Mouse (Mus musculus) lung, adult 18-20 months (tissue): ENCODE data around the gene Eif2b4.
A peak's percentile ranks its signal among the peaks of the same experiment; 100 is the strongest.

Experiments used
- DNase-seq, 2 experiments: peaks; one replicate each; pipeline ENCODE4 v3.0.0; 2022; ENCODE audit warnings: mixed read lengths in 2 of 2

Gene Eif2b4

GRCm38 (mm10) chr5:31153516-31154151 is 39.6 kb downstream of the Eif2b4 start:
- DNase-seq, result peak in 1 of 2 experiments; percentile 10

- DNase-seq, result peak in 1 of 2 experiments; percentile 14
These were observed 41.5 kb downstream of the Eif2b4 start for GRCm38 (mm10) chr5:31151746-31152145.

- peak in 1 of 2 experiments; percentile 21 for DNase-seq
These were observed 43.4 kb downstream of the Eif2b4 start for GRCm38 (mm10) chr5:31149781-31150180.

GRCm38 (mm10) chr5:31138968-31139425 is 54.2 kb downstream of the Eif2b4 start:
- no peak for DNase-seq

GRCm38 (mm10) chr5:31138241-31138967 is 54.8 kb downstream of the Eif2b4 start, which contains the start of gene Ucn:
Gene Ucn, minus strand, starts transcription at chr5:31138829.
- no peak for DNase-seq

- DNase-seq, result no peak
These were observed 55.6 kb downstream of the Eif2b4 start for GRCm38 (mm10) chr5:31137658-31138057.
